Mouse (Mus musculus) hindbrain, embryonic 15.5 days (tissue): ENCODE measurements around the gene Rere. TPM values are rescaled to one million over a fixed set of nuclear protein-coding genes. Genes with fewer than 3 reads are reported as not detected.
"Not testable (repeated sequence)": the region's sequence is repeated elsewhere in the genome, so short reads cannot be mapped to it uniquely, and the experiment has no call there.

ENCODE experiments used
- ATAC-seq: fragments of 200-750 bp; cut with Nextera tagmentation; 2 replicates; pipeline ENCODE4 v1.8.0; 2017; ENCODE audit warnings: low read depth, moderate number of reproducible peaks, moderate TSS enrichment; ENCODE audit not compliant: low FRiP score
- H3K27ac ChIP-seq: fragments of 300-500 bp; sonication (generic); replicated peaks from 2 replicates; pipeline ENCODE4 v1.5.1; 2015; ENCODE audit warnings: mild to moderate bottlenecking, inconsistent platforms
- H3K27me3 ChIP-seq: fragments of 300-500 bp; sonication (generic); 2 replicates; pipeline ENCODE4 v1.6.1; 2015; ENCODE audit warnings: control low read depth, inconsistent platforms
- H3K36me3 ChIP-seq: fragments of 300-500 bp; sonication (generic); 2 replicates; pipeline ENCODE4 v1.6.1; 2015; ENCODE audit warnings: control low read depth, inconsistent platforms
- H3K4me1 ChIP-seq: fragments of 300-500 bp; sonication (generic); replicated peaks from 2 replicates; pipeline ENCODE4 v1.6.1; 2015; ENCODE audit warnings: control low read depth, inconsistent platforms
- H3K4me2 ChIP-seq: fragments of 300-500 bp; sonication (generic); 2 replicates; pipeline ENCODE4 v1.6.1; 2015; ENCODE audit warnings: moderate library complexity, mild to moderate bottlenecking, inconsistent platforms
- H3K4me3 ChIP-seq: fragments of 300-500 bp; sonication (generic); 2 replicates; pipeline ENCODE4 v1.5.1; 2015; ENCODE audit warnings: mild to moderate bottlenecking, inconsistent platforms
- H3K9ac ChIP-seq: fragments of 300-500 bp; sonication (generic); 2 replicates; pipeline ENCODE4 v1.6.1; 2015; ENCODE audit warnings: inconsistent platforms
- H3K9me3 ChIP-seq: fragments of 300-500 bp; sonication (generic); 2 replicates; pipeline ENCODE4 v1.6.1; 2016; ENCODE audit warnings: control low read depth, inconsistent platforms
- WGBS: fragments of 180-500 bp; shearing (Covaris S2); methylation state at CpG from one replicate; pipeline ENCODE4 v1.1.7; 2015; 5-methylcytosine and 5-hydroxymethylcytosine counted together
- polyA plus RNA-seq: library from polyadenylated mRNA; unstranded; fragments of >200 nt; fragmentation: Nextera tagmentation; extraction: Ambion mirVana; gene quantifications from 2 replicates; pipeline ENCODE4 v1.2.1, GENCODE M21; 2015

Gene Rere
- polyA plus RNA-seq, 1 experiment from 2014 or later: 32.5 TPM

- peak overlapping the region; percentile 64; the same call in 1 of the 2 replicates for H3K27ac ChIP-seq
- no peaks in the 10 kb centered on the region for H3K36me3 ChIP-seq
- no peaks in the 10 kb centered on the region for H3K9me3 ChIP-seq
- H3K4me3 ChIP-seq: no peak overlapping the region
- no peak overlapping the region for H3K9ac ChIP-seq
- H3K4me1 ChIP-seq: peaks cover 48% of the 10 kb centered on the region
- no peak overlapping the region for H3K4me2 ChIP-seq
- no peak for ATAC-seq
- 47% methylated on average over 4 of the region's 4 CpGs for WGBS
- no peaks in the 10 kb centered on the region for H3K27me3 ChIP-seq
Observed at GRCm38 (mm10) chr4:150462367-150462766, 180.9 kb downstream of the Rere start.

- no peak for ATAC-seq
- 40% methylated on average over 4 of the region's 4 CpGs for WGBS
- Histone ChIP-seq H3K9ac (no peak overlapping the region), H3K27me3 (no peaks in the 10 kb centered on the region), H3K4me3 (no peak overlapping the region), H3K36me3 (no peaks in the 10 kb centered on the region), H3K9me3 (no peaks in the 10 kb centered on the region), H3K4me2 (no peak overlapping the region), H3K27ac (no peak overlapping the region), H3K4me1 (peaks cover 48% of the 10 kb centered on the region)
Observed at GRCm38 (mm10) chr4:150465759-150466158, 184.3 kb downstream of the Rere start.

- ATAC-seq: no peak
- H3K27me3 ChIP-seq: no peaks in the 10 kb centered on the region
- no peak overlapping the region for H3K4me3 ChIP-seq
- no peak overlapping the region for H3K9ac ChIP-seq
- no peak overlapping the region for H3K27ac ChIP-seq
- WGBS: 55% methylated on average over 10 of the region's 10 CpGs
- H3K9me3 ChIP-seq: no peaks in the 10 kb centered on the region
- no peak overlapping the region for H3K4me2 ChIP-seq
- H3K36me3 ChIP-seq: no peaks in the 10 kb centered on the region
- H3K4me1 ChIP-seq: peaks cover 45% of the 10 kb centered on the region
Observed at GRCm38 (mm10) chr4:150469274-150469673, 187.8 kb downstream of the Rere start.

GRCm38 (mm10) chr4:150470674-150471328 is 189.4 kb downstream of the Rere start:
- no peaks in the 10 kb centered on the region for H3K9me3 ChIP-seq
- no peak overlapping the region for H3K27ac ChIP-seq
- no peak overlapping the region for H3K9ac ChIP-seq
- no peaks in the 10 kb centered on the region for H3K36me3 ChIP-seq
- WGBS: 89% methylated on average over 4 of the region's 4 CpGs
- no peaks in the 10 kb centered on the region for H3K27me3 ChIP-seq
- H3K4me3 ChIP-seq: no peak overlapping the region
- H3K4me1 ChIP-seq: peaks cover 46% of the 10 kb centered on the region
- no peak overlapping the region for H3K4me2 ChIP-seq
- no peak for ATAC-seq

GRCm38 (mm10) chr4:150472751-150473436 is 191.4 kb downstream of the Rere start:
- no peak for ATAC-seq

GRCm38 (mm10) chr4:150473437-150474070 is 192.1 kb downstream of the Rere start:
- peaks cover 8% of the 10 kb centered on the region; the same call in 1 of the 2 replicates for H3K36me3 ChIP-seq
- 53% methylated on average over 4 of the region's 4 CpGs for WGBS

More at GRCm38 (mm10) chr4:150472751-150473436, 191.4 kb downstream of the Rere start:
- Histone ChIP-seq H3K27ac (peak overlapping the region; percentile 39; the same call in 1 of the 2 replicates), H3K9me3 (no peaks in the 10 kb centered on the region), H3K4me1 (peaks cover 29% of the 10 kb centered on the region), H3K27me3 (no peaks in the 10 kb centered on the region), H3K36me3 (peaks cover 7% of the 10 kb centered on the region; the same call in 1 of the 2 replicates), H3K4me3 (no peak overlapping the region), H3K4me2 (no peak overlapping the region), H3K9ac (no peak overlapping the region)
- WGBS: 12% methylated on average over 10 of the region's 10 CpGs

GRCm38 (mm10) chr4:150474086-150474485 is 192.6 kb downstream of the Rere start:
- no peak overlapping the region for H3K4me3 ChIP-seq
- ATAC-seq: no peak

More at GRCm38 (mm10) chr4:150473437-150474070, 192.1 kb downstream of the Rere start:
- H3K9ac ChIP-seq: no peak overlapping the region
- no peaks in the 10 kb centered on the region for H3K9me3 ChIP-seq
- no peak overlapping the region for H3K4me3 ChIP-seq
- no peaks in the 10 kb centered on the region for H3K27me3 ChIP-seq
- no peak for ATAC-seq
- no peak overlapping the region for H3K4me2 ChIP-seq
- H3K27ac ChIP-seq: 0 out of 2 replicates have a peak overlapping the region, but pooled peaks have one; percentile 39
- peaks cover 29% of the 10 kb centered on the region for H3K4me1 ChIP-seq

GRCm38 (mm10) chr4:150476258-150476657 is 194.8 kb downstream of the Rere start:
- H3K27me3 ChIP-seq: no peaks in the 10 kb centered on the region
- H3K9me3 ChIP-seq: no peaks in the 10 kb centered on the region
- H3K4me1 ChIP-seq: peaks cover 24% of the 10 kb centered on the region; the same call in 1 of the 2 replicates
- H3K4me3 ChIP-seq: no peak overlapping the region
- WGBS: 57% methylated on average over 5 of the region's 5 CpGs
- H3K9ac ChIP-seq: no peak overlapping the region
- peaks cover 17% of the 10 kb centered on the region; the same call in 1 of the 2 replicates for H3K36me3 ChIP-seq
- ATAC-seq: no peak
- no peak overlapping the region for H3K27ac ChIP-seq
- H3K4me2 ChIP-seq: no peak overlapping the region

More at GRCm38 (mm10) chr4:150474086-150474485, 192.6 kb downstream of the Rere start:
- Histone ChIP-seq H3K36me3 (peaks cover 8% of the 10 kb centered on the region; the same call in 1 of the 2 replicates), H3K27me3 (no peaks in the 10 kb centered on the region), H3K4me2 (no peak overlapping the region), H3K27ac (no peak overlapping the region), H3K4me1 (peaks cover 29% of the 10 kb centered on the region), H3K9ac (no peak overlapping the region), H3K9me3 (no peaks in the 10 kb centered on the region)
- WGBS: 53% methylated on average over 7 of the region's 7 CpGs

GRCm38 (mm10) chr4:150478006-150478405 is 196.6 kb downstream of the Rere start:
- Histone ChIP-seq H3K4me3 (no peak overlapping the region), H3K36me3 (peaks cover 20% of the 10 kb centered on the region; the same call in 1 of the 2 replicates), H3K4me2 (no peak overlapping the region), H3K27ac (no peak overlapping the region), H3K4me1 (peaks cover 20% of the 10 kb centered on the region; the same call in 1 of the 2 replicates), H3K9me3 (no peaks in the 10 kb centered on the region), H3K9ac (no peak overlapping the region), H3K27me3 (no peaks in the 10 kb centered on the region)
- 94% methylated on average over 6 of the region's 6 CpGs for WGBS
- ATAC-seq: no peak

GRCm38 (mm10) chr4:150483081-150483480 is 201.6 kb downstream of the Rere start:
- not testable (repeated sequence) for H3K27me3 ChIP-seq, ATAC-seq, H3K4me3 ChIP-seq, H3K9me3 ChIP-seq, H3K4me2 ChIP-seq, H3K27ac ChIP-seq, H3K9ac ChIP-seq
- 93% methylated on average over 5 of the region's 5 CpGs for WGBS
- peaks cover 12% of the 10 kb centered on the region; the same call in 1 of the 2 replicates for H3K36me3 ChIP-seq
- peaks cover 12% of the 10 kb centered on the region for H3K4me1 ChIP-seq

GRCm38 (mm10) chr4:150486097-150486496 is 204.7 kb downstream of the Rere start:
- WGBS: 44% methylated on average over 2 of the region's 2 CpGs
- H3K27me3 ChIP-seq: no peaks in the 10 kb centered on the region

GRCm38 (mm10) chr4:150487109-150487508 is 205.7 kb downstream of the Rere start:
- 57% methylated on average over 5 of the region's 5 CpGs for WGBS
- H3K27me3 ChIP-seq: no peaks in the 10 kb centered on the region
- no peak for ATAC-seq
- H3K9me3 ChIP-seq: no peaks in the 10 kb centered on the region
- H3K4me2 ChIP-seq: no peak overlapping the region
- peaks cover 39% of the 10 kb centered on the region for H3K4me1 ChIP-seq
- 0 out of 2 replicates have a peak, but pooled peaks cover 2% of the 10 kb centered on the region for H3K36me3 ChIP-seq
- no peak overlapping the region for H3K9ac ChIP-seq
- H3K4me3 ChIP-seq: no peak overlapping the region
- H3K27ac ChIP-seq: no peak overlapping the region

More at GRCm38 (mm10) chr4:150486097-150486496, 204.7 kb downstream of the Rere start:
- H3K9ac ChIP-seq: no peak overlapping the region
- 0 out of 2 replicates have a peak, but pooled peaks cover 3% of the 10 kb centered on the region for H3K36me3 ChIP-seq
- H3K4me1 ChIP-seq: peaks cover 39% of the 10 kb centered on the region
- H3K9me3 ChIP-seq: no peaks in the 10 kb centered on the region
- H3K4me2 ChIP-seq: no peak overlapping the region
- H3K4me3 ChIP-seq: no peak overlapping the region
- no peak for ATAC-seq
- no peak overlapping the region for H3K27ac ChIP-seq
